Mouse (Mus musculus): ENCODE measurements around the gene Fgr. TPM values are rescaled to one million over a fixed set of nuclear protein-coding genes. Genes with fewer than 3 reads are reported as not detected.
A peak's percentile ranks its signal among the peaks of the same experiment; 100 is the strongest.

Gene Fgr
- polyA plus RNA-seq, 1 experiment from 2014 or later: 0.66 TPM

- Histone ChIP-seq H3K9ac (peak overlapping the region; percentile 34), H3K4me2 (peak overlapping the region; percentile 54), H3K4me1 (ENCODE audit: insufficient read depth) (peaks cover 13% of the 10 kb centered on the region), H3K27ac (ENCODE audit: low read depth) (peak overlapping the region; percentile 75), H3K27me3 (ENCODE audit: insufficient read depth, low read length) (no peaks in the 10 kb centered on the region), H3K4me3 (ENCODE audit: low read depth, low read length) (no peak overlapping the region; the same call in 1 of the 2 replicates), H3K9me3 (ENCODE audit: low read depth, low read length) (no peaks in the 10 kb centered on the region), H3K36me3 (ENCODE audit: insufficient read depth) (no peaks in the 10 kb centered on the region)
- WGBS: 10% methylated on average over 27 of the region's 27 CpGs
- TF ChIP-seq CTCF (IDR thresholded peaks at IDR 0.05; ENCODE audit: low read depth): no peak
- peak; percentile 67 for DNase-seq
- ATAC-seq (ENCODE audit: insufficient read depth): peak; percentile 54
These were observed 27.6 kb upstream of the Fgr start for GRCm38 (mm10) chr4:132946047-132947001.

- peaks cover 13% of the 10 kb centered on the region for H3K4me1 ChIP-seq (ENCODE audit: insufficient read depth)
- no peak overlapping the region for H3K27ac ChIP-seq (ENCODE audit: low read depth)
- H3K27me3 ChIP-seq (ENCODE audit: insufficient read depth, low read length): no peaks in the 10 kb centered on the region
- peak overlapping the region; percentile 40 for H3K4me2 ChIP-seq
- peak overlapping the region; percentile 8; the same call in 1 of the 2 replicates for H3K4me3 ChIP-seq (ENCODE audit: low read depth, low read length)
- H3K36me3 ChIP-seq (ENCODE audit: insufficient read depth): no peaks in the 10 kb centered on the region
- 0 out of 2 replicates have a peak, but pooled peaks have one; percentile 4 for TF ChIP-seq CTCF (IDR thresholded peaks at IDR 0.05; ENCODE audit: low read depth)
- ATAC-seq (ENCODE audit: insufficient read depth): no peak
- peak; percentile 61 for DNase-seq
- no peak overlapping the region for H3K9ac ChIP-seq
- H3K9me3 ChIP-seq (ENCODE audit: low read depth, low read length): no peaks in the 10 kb centered on the region
- 33% methylated on average over 24 of the region's 24 CpGs for WGBS
These were observed 23.9 kb upstream of the Fgr start for GRCm38 (mm10) chr4:132949882-132950532.

GRCm38 (mm10) chr4:132950999-132951398, 22.9 kb upstream of the Fgr start:
- ATAC-seq (ENCODE audit: insufficient read depth) (no peak), DNase-seq (no peak)
- 44% methylated on average over 2 of the region's 2 CpGs for WGBS
- Histone ChIP-seq H3K27ac (ENCODE audit: low read depth) (no peak overlapping the region), H3K9ac (no peak overlapping the region), H3K4me2 (no peak overlapping the region), H3K36me3 (ENCODE audit: insufficient read depth) (no peaks in the 10 kb centered on the region), H3K27me3 (ENCODE audit: insufficient read depth, low read length) (no peaks in the 10 kb centered on the region), H3K9me3 (ENCODE audit: low read depth, low read length) (no peaks in the 10 kb centered on the region), H3K4me1 (ENCODE audit: insufficient read depth) (peaks cover 10% of the 10 kb centered on the region), H3K4me3 (ENCODE audit: low read depth, low read length) (no peak overlapping the region)
- no peak for TF ChIP-seq CTCF (IDR thresholded peaks at IDR 0.05; ENCODE audit: low read depth)

DNA sequence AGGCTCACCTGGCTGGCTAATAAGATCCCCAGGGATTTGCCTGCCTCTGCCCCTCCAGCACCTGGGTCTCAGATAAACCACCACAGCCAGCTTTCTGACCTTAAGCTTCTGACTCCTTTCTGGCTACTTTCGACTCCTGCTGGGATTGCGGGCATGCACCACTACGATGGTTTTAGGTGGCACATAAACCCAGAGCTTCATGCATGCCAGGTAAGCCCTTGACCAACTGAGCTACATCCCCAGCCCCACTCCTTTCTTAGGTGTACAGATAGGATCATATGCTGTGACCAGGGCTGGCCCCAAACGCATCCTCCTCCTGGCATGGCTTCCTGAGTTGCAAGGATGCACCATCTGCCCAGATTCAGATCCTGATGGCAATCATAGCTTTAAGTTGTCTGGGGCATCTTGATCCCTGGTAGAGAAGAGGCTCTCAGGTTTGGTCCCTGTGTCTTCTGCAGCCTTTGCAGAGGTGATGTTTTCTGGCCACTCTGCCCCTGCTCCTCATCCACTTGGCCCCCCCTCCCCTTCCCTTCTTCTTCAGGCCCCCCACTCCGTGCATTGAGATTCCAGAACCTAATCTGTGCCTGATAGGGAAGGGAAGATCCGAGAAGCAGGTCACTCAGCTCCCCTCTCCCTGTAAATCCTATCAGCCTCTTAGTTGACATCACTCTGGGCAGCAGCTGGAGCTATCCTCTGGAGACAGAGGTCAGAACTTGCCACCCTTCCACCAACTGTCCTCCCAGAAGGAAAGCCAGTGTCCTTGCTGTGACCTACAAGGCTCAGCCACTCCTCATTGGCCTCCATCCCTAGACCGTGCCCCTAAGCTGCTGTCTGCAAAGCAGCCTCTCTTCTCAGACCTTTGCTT, 19.1 kb upstream of the Fgr start:
- no peaks in the 10 kb centered on the region for H3K36me3 ChIP-seq (ENCODE audit: insufficient read depth)
- no peak for TF ChIP-seq CTCF (IDR thresholded peaks at IDR 0.05; ENCODE audit: low read depth)
- H3K9ac ChIP-seq: no peak overlapping the region
- no peak overlapping the region for H3K4me3 ChIP-seq (ENCODE audit: low read depth, low read length)
- ATAC-seq (ENCODE audit: insufficient read depth) (no peak), DNase-seq (no peak)
- WGBS: 64% methylated on average over 7 of the region's 7 CpGs
- no peak overlapping the region for H3K4me2 ChIP-seq
- H3K9me3 ChIP-seq (ENCODE audit: low read depth, low read length): no peaks in the 10 kb centered on the region
- H3K27ac ChIP-seq (ENCODE audit: low read depth): no peak overlapping the region
- no peaks in the 10 kb centered on the region for H3K27me3 ChIP-seq (ENCODE audit: insufficient read depth, low read length)
- peaks cover 11% of the 10 kb centered on the region for H3K4me1 ChIP-seq (ENCODE audit: insufficient read depth)

GRCm38 (mm10) chr4:132955395-132955791, 18.5 kb upstream of the Fgr start:
- 19% methylated on average over 2 of the region's 2 CpGs for WGBS
- ATAC-seq (ENCODE audit: insufficient read depth): no peak

GRCm38 (mm10) chr4:132958741-132959678, 14.9 kb upstream of the Fgr start:
- WGBS: 5% methylated on average over 10 of the region's 10 CpGs
- Histone ChIP-seq H3K4me3 (ENCODE audit: low read depth, low read length) (no peak overlapping the region), H3K4me1 (ENCODE audit: insufficient read depth) (peaks cover 26% of the 10 kb centered on the region), H3K4me2 (peak overlapping the region; percentile 25; the same call in 1 of the 2 replicates), H3K27me3 (ENCODE audit: insufficient read depth, low read length) (no peaks in the 10 kb centered on the region), H3K27ac (ENCODE audit: low read depth) (peak overlapping the region; percentile 87), H3K9me3 (ENCODE audit: low read depth, low read length) (no peaks in the 10 kb centered on the region), H3K36me3 (ENCODE audit: insufficient read depth) (no peaks in the 10 kb centered on the region), H3K9ac (peak overlapping the region; percentile 7; the same call in 1 of the 2 replicates)
- ATAC-seq (ENCODE audit: insufficient read depth): peak; percentile 82
- peak; percentile 80 for DNase-seq
- TF ChIP-seq CTCF (IDR thresholded peaks at IDR 0.05; ENCODE audit: low read depth): no peak; the same call in 1 of the 2 replicates

More at GRCm38 (mm10) chr4:132955395-132955791, 18.5 kb upstream of the Fgr start:
- no peak for TF ChIP-seq CTCF (IDR thresholded peaks at IDR 0.05; ENCODE audit: low read depth)
- Histone ChIP-seq H3K9ac (no peak overlapping the region), H3K36me3 (ENCODE audit: insufficient read depth) (no peaks in the 10 kb centered on the region), H3K27me3 (ENCODE audit: insufficient read depth, low read length) (no peaks in the 10 kb centered on the region), H3K4me1 (ENCODE audit: insufficient read depth) (peaks cover 18% of the 10 kb centered on the region), H3K27ac (ENCODE audit: low read depth) (no peak overlapping the region), H3K4me2 (no peak overlapping the region), H3K9me3 (ENCODE audit: low read depth, low read length) (no peaks in the 10 kb centered on the region), H3K4me3 (ENCODE audit: low read depth, low read length) (no peak overlapping the region)
- DNase-seq: no peak

Data from lung, embryonic 14.5 days (tissue).